Mouse (Mus musculus): Measurements from ENCODE around the gene C130060K24Rik.

- TF ChIP-seq CTCF (conservative IDR thresholded peaks at IDR 0.05; ENCODE audit: insufficient read depth, insufficient read length, low read depth, low read length) (no peak), POLR2A (IDR thresholded peaks at IDR 0.05; ENCODE audit: low read depth, low read length) (no peak)
Measured at GRCm38 (mm10) chr6:65470320-65470719, 89.4 kb downstream of the C130060K24Rik start.

All from kidney, adult 2 months (tissue).